In genomic region chr14:79134891-79135334, GRCm38 (mm10) we compare ENCODE assay signal across 7 mouse cellular contexts.
DNase-seq lines count a peak whose midpoint lies in the region; ATAC-seq and TF ChIP-seq lines count a peak whose summit lies in the region.

No protein-coding gene starts in this region.

- no peak for ATAC-seq in liver, embryonic 14.5 days (ENCODE audit: insufficient read depth)
- peak; percentile 82 for ATAC-seq in embryonic facial prominence, embryonic 14.5 days (ENCODE audit: low read depth)
- ATAC-seq in neural tube, embryonic 13.5 days (ENCODE audit: low read depth): peak; percentile 61; the same call in 1 of the 2 replicates

- no peaks in the 10 kb centered on the region for H3K4me1 ChIP-seq in liver, embryonic 14.5 days (replicated peaks; ENCODE audit: control insufficient read depth in 2 of 2, insufficient read depth in 2 of 2, low read length in 1 of 2)
- peaks cover 7% of the 10 kb centered on the region for H3K4me1 ChIP-seq in embryonic facial prominence, embryonic 14.5 days (ENCODE audit: control insufficient read depth, insufficient read depth, low read length)
- H3K4me1 ChIP-seq in neural tube, embryonic 13.5 days (replicated peaks): peaks cover 17% of the 10 kb centered on the region

- TF ChIP-seq EP300 in liver, embryonic 14.5 days (IDR thresholded peaks at IDR 0.05; ENCODE audit: low read depth): no peak

- H3K4me2 ChIP-seq in liver, embryonic 14.5 days (ENCODE audit: low read depth): no peak overlapping the region
- no peak overlapping the region for H3K4me2 ChIP-seq in embryonic facial prominence, embryonic 14.5 days (ENCODE audit: low read depth, low read length)
- no peak overlapping the region for H3K4me2 ChIP-seq in neural tube, embryonic 13.5 days

- H3K9ac ChIP-seq in liver, embryonic 14.5 days (replicated peaks): no peak overlapping the region
- H3K9ac ChIP-seq in embryonic facial prominence, embryonic 14.5 days (ENCODE audit: low read depth, low read length): no peak overlapping the region
- no peak overlapping the region for H3K9ac ChIP-seq in neural tube, embryonic 13.5 days

- no peak for DNase-seq in liver, embryonic 14.5 days (ENCODE audit: low read depth in 3 of 3, low spot score in 3 of 3)
- no peak for DNase-seq in liver
- DNase-seq in embryonic facial prominence, embryonic 14.5 days (ENCODE audit: low spot score): peak; percentile 63
- DNase-seq in kidney, postnatal 10 days: peak; percentile 58
- DNase-seq in urinary bladder, postnatal 14 days (ENCODE audit: low spot score): no peak
- no peak for DNase-seq in heart, adult 9 months (ENCODE audit: low spot score in 2 of 2)

- no peaks in the 10 kb centered on the region for H3K36me3 ChIP-seq in liver, embryonic 14.5 days (replicated peaks; ENCODE audit: control insufficient read depth, insufficient read depth, low read depth)
- no peaks in the 10 kb centered on the region for H3K36me3 ChIP-seq in embryonic facial prominence, embryonic 14.5 days (ENCODE audit: control insufficient read depth, insufficient read depth, low read length)
- no peaks in the 10 kb centered on the region for H3K36me3 ChIP-seq in neural tube, embryonic 13.5 days

- WGBS in liver, embryonic 14.5 days (ENCODE audit: insufficient replicate concordance): 52% methylated on average over 7 of the region's 7 CpGs
- WGBS in embryonic facial prominence, embryonic 14.5 days: 12% methylated on average over 7 of the region's 7 CpGs
- WGBS in neural tube, embryonic 13.5 days: 5% methylated on average over 7 of the region's 7 CpGs

- no peaks in the 10 kb centered on the region for H3K27me3 ChIP-seq in liver, embryonic 14.5 days (ENCODE audit: control insufficient read depth, insufficient read depth, low read length)
- H3K27me3 ChIP-seq in embryonic facial prominence, embryonic 14.5 days (replicated peaks; ENCODE audit: control insufficient read depth, insufficient read depth, low read length): no peaks in the 10 kb centered on the region
- H3K27me3 ChIP-seq in neural tube, embryonic 13.5 days: no peaks in the 10 kb centered on the region; the same call in 1 of the 2 replicates

- peak; percentile 44 for TF ChIP-seq CTCF in liver, embryonic 14.5 days (IDR thresholded peaks at IDR 0.05; ENCODE audit: low read depth)

- H3K4me3 ChIP-seq in liver, embryonic 14.5 days (ENCODE audit: insufficient read depth in 1 of 2, low read depth in 2 of 2, low read length in 2 of 2): no peak overlapping the region
- no peak overlapping the region for H3K4me3 ChIP-seq in embryonic facial prominence, embryonic 14.5 days (ENCODE audit: low read depth, low read length)
- H3K4me3 ChIP-seq in neural tube, embryonic 13.5 days: no peak overlapping the region

- H3K27ac ChIP-seq in liver, embryonic 14.5 days: no peak overlapping the region
- peak overlapping the region; percentile 33 for H3K27ac ChIP-seq in embryonic facial prominence, embryonic 14.5 days (replicated peaks; ENCODE audit: low read depth, low read length)
- H3K27ac ChIP-seq in neural tube, embryonic 13.5 days (replicated peaks): peak overlapping the region; percentile 62

- no peaks in the 10 kb centered on the region for H3K9me3 ChIP-seq in liver, embryonic 14.5 days (ENCODE audit: control insufficient read depth, low read length)
- H3K9me3 ChIP-seq in embryonic facial prominence, embryonic 14.5 days (ENCODE audit: control insufficient read depth, low read length): 0 out of 2 replicates have a peak, but pooled peaks cover 4% of the 10 kb centered on the region
- no peaks in the 10 kb centered on the region for H3K9me3 ChIP-seq in neural tube, embryonic 13.5 days

Comparison
In these comparisons a context has a peak if more than half of its experiments do, and no peak if none do; other contexts are left out.
1. DNase-seq: peak in embryonic facial prominence, embryonic 14.5 days (single experiment) and kidney, postnatal 10 days (single experiment); none in liver, embryonic 14.5 days (0 of 3), liver (single experiment), urinary bladder, postnatal 14 days (single experiment) and heart, adult 9 months (0 of 2).